Mouse (Mus musculus) granulocyte monocyte progenitor cell, adult 5-6 weeks (primary cell): Measurements from ENCODE around the gene Slc17a5. TPM values are rescaled to one million over a fixed set of nuclear protein-coding genes. Genes with fewer than 3 reads are reported as not detected.
A peak's percentile ranks its signal among the peaks of the same experiment; 100 is the strongest.

Experiments
- ATAC-seq: replicated peaks from 2 replicates; pipeline ENCODE4 v1.8.0; 2016; ENCODE audit warnings: mild to moderate bottlenecking, moderate TSS enrichment, inconsistent platforms; ENCODE audit not compliant: poor library complexity, severe bottlenecking
- total RNA-seq, 2 experiments: library from RNA; stranded (forward) in 1 of 2; stranded (reverse) in 1 of 2; fragments of 200-712, 200-1000 nt in 1 of 2; fragments of >200 nt in 1 of 2; fragmentation: Nextera tagmentation in 1 of 2; gene quantifications; 2 replicates each; pipeline ENCODE4 v1.2.3; 2014 to 2017

The Slc17a5 gene
- total RNA-seq, 2 experiments from 2014 or later, result 5.5 to 8.9 TPM

DNA sequence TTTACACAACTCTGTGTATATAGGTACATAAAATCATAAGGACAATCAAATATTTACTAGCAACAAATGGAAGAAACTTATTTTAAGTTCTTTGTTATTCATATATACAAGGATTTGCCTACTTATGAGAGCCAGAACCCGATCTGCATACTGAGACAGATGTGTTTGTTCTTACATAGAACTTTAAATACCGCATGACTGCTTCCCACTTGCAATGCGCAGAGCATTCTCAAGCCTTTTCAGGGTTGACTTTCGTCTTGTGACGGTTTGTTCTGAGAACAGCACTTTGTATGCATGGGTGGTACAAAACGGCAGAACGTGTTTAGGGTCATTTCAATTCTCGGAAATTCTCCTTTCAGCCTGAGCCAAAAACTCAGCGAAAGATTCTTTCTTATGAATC lies 17.9 kb downstream of the Slc17a5 start:
- ATAC-seq, result no peak

DNA sequence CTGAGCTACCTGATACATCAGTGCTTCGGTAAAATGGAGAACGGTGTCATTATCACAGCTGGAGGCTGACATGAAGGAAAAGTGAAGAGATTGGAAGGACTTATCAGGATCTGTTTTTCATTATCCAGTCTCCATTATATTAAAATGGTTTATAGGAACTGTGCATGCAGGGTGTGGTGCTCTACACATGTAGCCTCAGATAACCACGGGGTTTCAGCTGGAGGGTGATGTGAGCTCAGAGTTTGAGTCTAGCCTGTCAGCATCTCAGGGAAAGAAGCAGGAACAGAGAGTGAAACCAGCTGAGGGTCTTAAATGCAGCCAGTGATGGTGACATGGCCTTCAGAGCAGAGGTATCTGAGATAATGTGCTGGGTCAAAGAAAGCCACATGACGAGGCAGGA lies 28.4 kb downstream of the Slc17a5 start:
- no peak for ATAC-seq

DNA sequence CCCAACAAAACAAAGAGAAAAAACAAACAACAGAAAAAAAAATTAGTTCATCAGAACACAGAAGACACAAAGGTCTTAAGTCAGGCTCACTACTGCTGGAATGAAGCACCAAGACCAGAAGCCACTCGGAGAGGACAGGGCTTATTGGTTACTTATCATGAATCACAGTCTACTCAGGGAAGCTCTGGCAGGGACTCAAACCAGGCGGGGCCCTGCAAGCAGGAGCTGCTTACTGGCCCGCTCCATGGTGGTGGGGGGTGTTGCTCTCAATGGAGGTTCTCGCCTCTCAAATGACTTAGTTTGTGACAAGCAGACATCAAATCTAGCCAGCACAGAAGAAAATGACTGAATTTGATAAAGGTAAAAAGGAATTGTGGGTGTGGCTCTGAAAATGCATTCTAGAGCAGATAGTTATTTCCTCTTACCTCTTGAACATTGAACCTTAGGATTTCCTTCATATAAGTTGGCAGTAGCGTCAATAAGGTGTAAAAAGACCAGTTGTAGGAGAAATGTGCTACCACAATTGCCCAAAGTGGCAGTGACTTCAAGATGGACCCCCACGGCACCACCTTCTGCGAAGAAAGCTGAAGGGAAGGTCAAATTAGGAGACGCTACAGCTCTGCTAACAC lies 29.1 kb downstream of the Slc17a5 start:
- ATAC-seq, result no peak

DNA sequence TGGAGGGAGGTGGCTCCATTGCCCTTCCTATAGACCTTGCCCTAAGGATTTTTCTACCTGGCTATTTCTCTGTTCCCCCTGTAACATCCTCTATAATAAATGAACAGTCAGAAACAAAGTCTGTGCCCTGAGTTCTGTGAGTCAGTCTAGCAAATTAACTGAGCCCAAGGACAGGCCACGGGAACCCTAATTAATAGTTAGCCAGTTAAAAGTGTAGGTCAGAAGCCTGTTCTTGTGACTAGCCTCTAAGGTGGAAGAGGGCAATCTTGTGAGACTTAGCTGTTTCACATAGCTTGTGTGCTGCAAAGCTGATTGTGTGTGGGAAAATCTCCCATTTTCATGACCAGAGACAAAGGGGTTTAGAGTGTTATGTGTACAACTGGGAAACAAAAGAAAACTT lies 30.8 kb downstream of the Slc17a5 start:
- no peak for ATAC-seq

DNA sequence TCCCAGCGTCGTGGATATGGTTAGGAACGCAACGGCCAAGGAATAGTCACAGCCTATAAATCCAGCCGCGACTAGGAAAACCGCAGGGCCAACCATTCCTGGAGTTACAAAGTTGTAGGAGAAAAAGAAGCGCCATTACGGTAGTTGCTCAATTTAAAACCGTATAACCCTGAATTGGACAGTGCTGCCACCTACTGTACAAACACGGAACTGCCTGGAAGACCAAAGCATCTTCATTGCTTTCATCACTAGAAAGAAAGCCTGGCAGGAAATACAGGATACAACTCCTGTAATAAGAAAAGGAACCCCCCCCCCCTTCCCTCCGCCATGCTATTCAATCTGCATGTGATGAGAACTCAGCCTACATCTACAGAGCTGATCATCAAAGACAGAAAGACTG lies 34.9 kb downstream of the Slc17a5 start:
- ATAC-seq, result peak; percentile 96

DNA sequence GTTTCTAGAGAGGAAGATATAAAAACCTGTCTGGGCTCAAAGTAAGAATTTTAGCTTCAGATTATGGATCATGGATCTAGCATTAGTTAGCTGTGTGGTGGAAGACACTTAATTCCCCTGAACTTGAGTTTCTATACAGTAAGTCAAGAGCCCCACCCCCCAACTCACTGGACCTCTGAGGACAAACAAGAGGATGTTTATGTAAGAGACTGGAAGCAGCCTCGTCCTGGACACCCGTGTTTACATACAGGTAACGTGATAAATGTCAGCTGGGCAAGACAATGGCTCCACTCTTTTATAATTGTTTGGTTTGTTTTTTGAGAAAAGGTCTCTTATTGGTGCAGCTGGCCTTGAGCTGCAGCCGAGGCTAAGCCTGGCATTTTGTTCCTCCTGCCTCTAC lies 36.1 kb downstream of the Slc17a5 start:
- no peak for ATAC-seq

DNA sequence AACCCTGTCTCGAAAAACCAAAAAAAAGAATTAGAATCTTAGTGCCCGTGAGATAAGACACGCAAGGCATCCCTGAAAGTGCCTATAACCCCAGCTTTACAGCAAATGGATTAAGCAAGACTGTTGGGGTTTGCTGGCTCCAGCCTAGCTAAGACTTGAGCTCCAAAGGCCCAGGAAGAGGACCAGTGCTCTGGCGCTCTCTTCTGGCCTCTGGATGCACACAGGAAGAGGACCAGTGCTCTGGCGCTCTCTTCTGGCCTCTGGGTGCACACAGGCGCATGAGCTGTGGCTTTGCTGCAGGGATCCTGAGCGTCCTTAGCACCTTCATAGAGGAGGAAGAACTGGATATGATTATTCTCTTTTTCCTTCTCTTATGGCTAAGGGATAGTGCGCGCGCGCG lies 40.1 kb downstream of the Slc17a5 start:
- ATAC-seq, result peak; percentile 87

DNA sequence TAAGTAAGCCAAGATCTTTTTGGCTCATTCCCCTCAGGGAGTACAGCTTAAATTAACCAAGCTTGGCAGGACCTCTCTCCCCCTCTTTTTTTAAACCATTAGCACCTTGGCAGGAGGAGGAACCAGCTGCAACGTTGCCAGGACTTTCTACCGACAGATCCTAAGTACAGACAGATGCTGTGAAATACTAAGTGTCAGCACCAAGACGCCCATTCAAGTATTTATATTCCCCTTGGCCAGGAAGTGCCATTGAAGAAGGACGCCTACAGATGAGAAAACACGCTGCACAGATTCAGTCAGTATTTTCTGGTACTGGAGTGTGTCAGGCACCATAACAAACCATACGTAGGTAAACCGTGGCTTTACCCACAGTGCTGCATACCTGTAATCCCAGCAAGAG lies 40.9 kb downstream of the Slc17a5 start:
- no peak for ATAC-seq

DNA sequence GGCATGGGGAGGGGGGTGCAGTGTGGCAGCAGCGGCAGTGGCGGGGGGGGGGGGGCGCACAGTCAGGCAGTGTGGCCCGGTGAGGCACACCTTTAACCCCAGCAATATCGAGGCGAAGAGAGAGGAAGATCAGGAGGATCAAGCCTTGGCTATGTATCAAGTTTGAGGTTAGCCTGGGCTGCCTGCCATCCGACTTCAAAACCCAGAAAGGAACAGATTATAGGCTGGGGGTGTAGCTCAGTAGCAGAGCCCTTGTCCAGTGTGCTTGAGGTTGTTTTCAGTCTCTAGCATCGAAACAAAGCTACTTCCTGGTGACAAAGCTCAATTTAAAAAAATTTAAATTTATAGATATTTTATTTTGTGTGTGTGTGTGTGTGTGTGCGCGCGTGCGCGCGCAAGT lies 46.1 kb downstream of the Slc17a5 start:
- no peak for ATAC-seq

DNA sequence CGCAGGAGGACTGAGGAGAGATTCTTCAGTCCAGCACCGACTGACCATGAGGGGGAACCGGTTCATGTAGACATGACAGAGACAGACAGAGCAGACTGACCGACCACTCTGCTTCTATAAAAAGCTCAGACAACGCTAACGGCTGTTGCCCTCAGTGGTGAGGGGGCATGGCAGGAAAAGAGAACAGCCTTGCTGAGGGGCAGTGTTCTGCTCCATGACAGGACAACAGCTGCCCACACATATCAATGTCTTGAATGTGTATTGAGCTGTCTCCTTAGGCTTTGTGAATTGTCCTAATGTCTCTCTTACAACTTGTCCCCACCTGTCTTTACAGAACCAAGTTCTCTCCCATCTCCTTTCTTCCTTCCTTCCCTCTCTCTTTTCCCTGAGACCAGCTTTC lies 49.4 kb downstream of the Slc17a5 start:
- peak; percentile 24; the same call in 1 of the 2 replicates for ATAC-seq

DNA sequence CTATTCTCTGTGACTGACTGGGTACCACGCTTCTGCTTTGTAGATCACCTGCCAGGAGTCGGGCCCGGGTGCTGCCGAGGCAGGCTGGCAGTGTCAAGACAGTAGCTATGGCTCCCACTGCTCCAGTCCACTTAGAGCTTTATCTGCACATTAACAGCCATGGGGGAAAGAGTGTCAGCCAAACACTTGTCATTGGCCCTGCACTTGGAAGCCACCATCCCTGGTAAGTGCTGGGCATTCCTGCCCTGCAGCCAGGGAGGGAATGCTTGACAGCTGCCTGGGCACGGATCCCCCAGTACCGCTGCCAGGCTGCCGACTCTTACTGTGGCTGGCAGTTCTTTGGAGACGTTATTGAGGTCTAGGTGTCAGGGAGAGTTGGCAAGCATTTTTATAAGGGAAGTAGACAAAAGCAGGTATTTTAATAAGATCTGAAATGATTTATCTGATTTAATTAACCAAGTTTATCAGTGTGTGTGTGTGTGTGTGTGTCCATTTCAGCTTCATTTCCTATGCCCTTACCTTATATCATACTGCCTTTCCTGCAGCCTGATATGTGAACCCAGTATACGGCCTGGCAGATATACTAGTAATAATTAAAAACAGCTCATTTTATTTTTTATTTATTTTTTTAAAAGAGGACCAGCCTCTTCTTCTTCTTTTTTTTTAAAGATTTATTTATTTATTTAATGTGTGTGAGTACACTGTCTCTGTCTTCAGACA lies 50.5 kb downstream of the Slc17a5 start:
- no peak for ATAC-seq

DNA sequence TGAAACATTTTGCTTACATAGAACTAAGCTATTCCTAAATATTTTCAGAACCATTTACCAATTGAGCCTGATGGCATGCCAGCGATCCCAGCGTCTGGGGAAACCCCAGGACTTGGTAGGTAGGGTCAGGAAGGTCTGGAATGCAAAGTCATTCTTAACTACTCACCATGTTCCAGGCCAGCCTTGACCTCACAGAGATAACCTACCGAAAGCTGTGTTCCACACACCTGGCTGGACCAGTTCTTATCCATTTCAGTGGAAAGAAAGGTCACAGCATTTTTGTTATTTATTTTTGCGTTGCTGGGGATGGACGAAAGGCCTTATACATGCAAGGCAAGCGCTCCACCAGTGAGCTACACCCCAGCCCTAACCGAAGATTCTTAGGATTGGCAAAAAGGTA lies 53.2 kb downstream of the Slc17a5 start:
- no peak for ATAC-seq

DNA sequence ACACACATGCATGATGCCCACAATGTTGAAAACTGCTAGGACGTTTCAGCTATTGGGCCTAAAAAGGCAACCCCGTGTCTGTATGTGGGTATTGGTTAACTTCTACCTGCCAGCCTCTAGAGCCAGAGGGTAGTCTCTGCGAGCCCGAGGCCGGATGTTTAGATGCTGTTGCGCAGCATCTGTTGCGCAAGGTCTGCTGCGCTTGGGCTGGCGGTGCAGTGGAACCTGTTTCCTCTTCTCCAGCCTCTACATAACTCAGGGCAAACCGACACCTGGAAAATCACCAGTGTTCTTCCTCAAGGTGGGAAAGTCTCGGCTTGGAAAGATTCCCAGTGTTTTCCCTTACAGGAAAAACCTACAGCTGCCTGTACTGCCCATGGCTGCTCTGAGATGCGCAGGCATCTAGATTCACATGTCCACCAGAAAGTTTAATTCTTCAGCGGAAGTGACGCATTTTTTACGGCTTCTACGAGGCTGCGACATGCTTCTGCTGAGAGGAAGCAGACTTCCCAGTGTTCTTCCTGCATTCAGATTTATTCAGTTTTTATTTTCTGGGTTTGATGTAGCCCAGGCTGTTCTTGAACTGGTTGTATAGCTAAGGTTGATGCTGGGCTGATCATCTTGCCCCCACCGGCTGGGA lies 54.4 kb downstream of the Slc17a5 start:
- ATAC-seq, result peak; percentile 96

DNA sequence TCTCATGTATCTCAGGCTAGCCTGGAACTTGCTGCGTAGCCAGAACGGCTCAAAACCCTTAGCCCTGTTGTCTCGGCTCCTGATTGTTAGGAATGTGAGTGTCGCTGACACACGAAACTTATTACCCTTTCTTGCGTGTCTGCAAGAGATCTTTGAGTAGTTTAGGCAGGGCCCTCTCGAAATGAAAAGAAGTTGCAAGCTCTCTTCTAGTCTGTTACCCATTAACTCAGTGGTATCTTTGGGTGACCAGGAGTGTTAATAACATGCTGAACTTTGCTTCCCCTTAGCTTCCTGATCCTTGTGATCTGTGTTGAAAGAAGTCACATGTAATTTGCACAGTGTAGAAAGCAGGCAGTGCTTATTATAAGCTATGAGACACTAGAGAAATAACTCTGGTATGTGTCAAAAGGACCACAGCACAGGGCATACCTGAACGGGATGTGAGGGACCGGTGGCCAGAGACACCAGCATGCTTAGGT lies 55.5 kb downstream of the Slc17a5 start:
- ATAC-seq, result peak; percentile 28

DNA sequence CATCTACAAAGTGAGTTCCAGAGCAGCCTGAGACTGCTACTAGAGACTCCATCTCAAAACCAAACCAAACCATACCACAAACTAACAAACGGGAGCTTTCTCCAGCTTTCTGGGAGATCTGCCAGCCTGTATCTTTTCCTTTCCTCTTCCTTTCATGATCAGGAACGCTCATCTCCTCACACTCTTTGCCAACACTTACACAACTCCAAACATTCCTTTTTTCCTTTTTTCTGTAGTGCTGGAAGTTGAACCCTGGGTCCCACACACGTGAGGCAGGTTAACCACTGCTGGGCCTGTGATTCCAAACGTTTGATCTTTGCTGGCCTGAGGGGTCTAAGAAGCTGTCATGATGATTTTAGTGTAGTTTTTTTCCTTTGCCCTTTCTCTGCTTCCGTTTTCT lies 56.0 kb downstream of the Slc17a5 start:
- ATAC-seq, result no peak

DNA sequence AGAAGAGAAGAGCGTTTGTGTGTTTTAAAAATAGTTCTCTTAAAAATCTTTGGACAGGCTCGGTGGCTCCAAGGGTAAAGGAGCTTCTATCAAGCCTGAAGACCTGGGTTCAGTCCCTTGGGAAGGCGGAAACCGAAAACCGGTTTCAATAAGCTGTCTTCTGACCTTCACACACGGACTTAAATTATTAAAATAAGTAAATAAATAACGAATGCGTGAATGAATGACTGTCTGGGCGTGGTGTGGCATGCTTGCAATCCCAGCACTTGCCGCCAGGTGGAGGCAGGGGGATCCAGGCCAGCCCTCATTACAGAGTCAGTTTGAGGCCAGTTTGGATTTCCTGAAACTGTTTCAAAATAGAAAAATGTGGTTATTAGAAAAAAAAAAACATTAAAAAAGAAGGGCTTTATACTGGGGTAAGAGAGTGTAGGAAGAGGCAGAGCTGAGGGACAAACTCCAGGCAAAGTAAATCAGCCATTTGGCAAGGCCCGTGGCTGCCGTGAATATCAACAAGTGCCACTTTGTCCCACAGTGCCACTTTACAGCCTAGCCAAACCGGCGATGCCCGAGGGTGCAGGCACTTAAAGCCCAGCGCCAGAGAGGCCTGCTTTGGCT lies 60.0 kb downstream of the Slc17a5 start:
- peak; percentile 71 for ATAC-seq

DNA sequence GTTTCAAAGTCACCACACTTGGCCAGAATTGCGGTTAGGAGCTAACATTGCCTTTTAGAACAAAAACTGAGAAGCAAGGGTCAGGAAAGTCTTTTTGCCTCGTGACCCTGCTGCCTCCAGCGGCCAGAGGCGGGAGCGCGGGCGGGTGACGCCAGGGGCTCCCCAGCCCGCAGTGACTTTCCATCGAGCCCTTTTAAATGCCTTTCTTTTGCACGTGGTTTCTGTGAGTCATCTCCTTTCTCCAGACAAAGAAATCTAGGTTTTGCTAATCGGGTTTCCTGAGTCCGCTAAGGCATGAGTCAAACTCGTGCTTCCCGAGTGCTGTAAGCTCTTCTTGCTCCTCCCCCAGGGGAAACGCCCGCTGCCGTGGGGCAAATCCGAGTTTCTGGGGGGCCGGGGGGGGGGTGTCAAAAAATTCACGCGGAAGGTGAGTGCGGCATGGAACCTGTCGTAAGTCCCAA lies 60.5 kb downstream of the Slc17a5 start:
- ATAC-seq, result peak; percentile 89

DNA sequence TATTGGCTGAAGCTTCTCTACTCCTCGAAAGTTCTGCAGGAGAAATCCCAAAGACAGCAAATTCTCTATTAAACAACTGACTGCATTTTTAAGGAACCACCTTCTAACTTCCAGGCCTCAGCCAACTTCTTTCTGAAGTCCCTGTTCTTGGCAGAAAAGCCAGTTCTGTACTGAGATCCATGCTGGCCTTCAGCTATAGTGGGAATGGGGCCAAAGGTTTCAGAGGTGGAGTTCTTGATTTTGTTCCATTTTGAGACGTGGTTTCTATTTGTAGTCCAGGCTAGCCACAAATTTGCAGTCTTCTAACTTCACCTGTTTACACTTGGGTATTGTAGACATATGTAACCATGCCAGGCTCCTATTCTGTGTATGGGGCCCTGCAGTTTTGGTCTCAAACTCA lies 61.6 kb downstream of the Slc17a5 start:
- no peak for ATAC-seq

DNA sequence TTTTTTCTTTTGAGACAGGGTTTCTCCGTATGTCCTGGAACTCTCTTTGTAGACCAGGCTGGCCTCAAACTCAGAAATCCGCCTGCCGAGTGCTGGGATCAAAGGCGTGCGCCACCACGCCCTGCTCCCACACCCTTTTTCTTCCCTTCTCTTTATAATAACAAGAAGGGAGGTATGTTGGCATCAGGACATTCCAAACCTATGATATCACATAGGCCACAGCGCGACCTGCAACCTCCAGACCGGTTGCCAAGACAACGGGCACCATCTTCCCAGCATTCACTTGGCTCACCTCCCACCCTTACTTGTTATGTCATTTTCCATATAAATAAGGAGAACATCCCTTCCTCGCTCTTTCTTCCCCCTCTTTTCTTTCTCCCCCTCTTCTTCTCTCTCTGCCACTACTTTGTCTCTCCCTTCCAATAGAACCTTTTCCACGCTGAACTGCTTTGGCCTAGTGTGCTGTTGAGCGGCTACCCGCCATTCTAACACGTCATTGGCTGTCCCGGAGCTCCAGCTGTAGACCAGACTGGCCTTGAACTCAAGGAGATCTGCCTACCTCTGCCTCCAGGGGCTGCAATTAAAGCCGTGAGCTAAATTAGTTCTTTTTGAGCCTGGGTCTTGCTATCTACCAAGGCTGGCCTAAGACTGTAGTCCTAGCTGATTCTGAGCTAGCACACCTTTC lies 62.2 kb downstream of the Slc17a5 start:
- no peak for ATAC-seq

DNA sequence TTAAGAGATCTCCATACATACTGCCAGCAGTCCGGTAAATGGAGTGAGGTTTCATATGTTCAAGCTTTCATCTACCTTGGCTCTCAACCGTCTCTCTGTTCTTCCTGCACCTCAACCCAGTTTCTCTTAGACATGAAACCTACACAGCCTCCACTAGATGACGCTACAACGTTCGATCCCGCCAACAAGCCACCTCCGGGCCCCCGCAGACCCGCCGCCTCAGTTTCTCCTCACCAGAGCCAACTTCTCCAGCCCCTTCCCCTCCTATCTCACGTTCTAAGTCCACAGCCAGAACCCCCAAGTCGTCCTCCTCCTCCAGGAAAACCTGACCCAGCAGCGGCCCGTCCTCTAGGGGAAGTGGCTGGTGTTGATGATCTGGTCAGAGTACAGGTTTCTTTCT lies 66.2 kb downstream of the Slc17a5 start:
- peak; percentile 65 for ATAC-seq
